Mouse (Mus musculus): ENCODE results near the gene Krtap5-4. TPM values are rescaled to one million over a fixed set of nuclear protein-coding genes. Genes with fewer than 3 reads are reported as not detected.
"Not testable (repeated sequence)": the region's sequence is repeated elsewhere in the genome, so short reads cannot be mapped to it uniquely, and the experiment has no call there.

The Krtap5-4 gene
- polyA plus RNA-seq, 1 experiment from 2014 or later = not detected

DNA sequence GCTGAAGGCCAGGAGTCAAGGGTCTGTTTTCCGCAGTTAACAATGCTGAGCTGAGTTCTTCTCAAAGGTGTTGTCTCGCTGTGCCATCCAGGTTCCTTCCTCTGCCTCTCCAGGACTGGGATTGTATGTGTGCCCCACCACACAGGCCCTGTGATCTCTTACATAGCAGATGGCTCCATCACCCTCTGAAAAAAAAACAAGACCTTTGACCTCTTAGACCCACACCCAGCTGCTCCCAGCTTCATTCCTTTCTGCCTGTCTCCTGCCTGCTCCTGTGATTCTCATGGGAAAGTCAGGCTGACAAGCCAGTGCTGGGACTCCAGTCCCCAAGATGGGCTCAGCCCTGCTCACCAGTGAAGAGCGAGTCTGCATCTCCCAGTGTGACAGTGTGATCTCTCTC, 25.2 kb downstream of the Krtap5-4 start:
- no peak overlapping the region for H3K27ac ChIP-seq (ENCODE audit: low read depth, low read length)
- no peaks in the 10 kb centered on the region for H3K36me3 ChIP-seq (ENCODE audit: control insufficient read depth, insufficient read depth, low read length)
- no peak overlapping the region for H3K4me3 ChIP-seq (ENCODE audit: low read depth, low read length)
- no peak overlapping the region for H3K4me2 ChIP-seq (replicated peaks; ENCODE audit: low read depth, low read length)
- no peaks in the 10 kb centered on the region for H3K4me1 ChIP-seq (replicated peaks; ENCODE audit: control insufficient read depth, insufficient read depth, low read length)
- ATAC-seq (ENCODE audit: low FRiP score) (no peak), DNase-seq (ENCODE audit: low spot score) (peak; percentile 34)
- no peak overlapping the region for H3K9ac ChIP-seq (ENCODE audit: low read depth, low read length)
- no peaks in the 10 kb centered on the region for H3K9me3 ChIP-seq (ENCODE audit: control insufficient read depth, low read length)
- no peaks in the 10 kb centered on the region for H3K27me3 ChIP-seq (ENCODE audit: control insufficient read depth, insufficient read depth, low read length)
- 52% methylated on average over 3 of the region's 3 CpGs for WGBS

DNA sequence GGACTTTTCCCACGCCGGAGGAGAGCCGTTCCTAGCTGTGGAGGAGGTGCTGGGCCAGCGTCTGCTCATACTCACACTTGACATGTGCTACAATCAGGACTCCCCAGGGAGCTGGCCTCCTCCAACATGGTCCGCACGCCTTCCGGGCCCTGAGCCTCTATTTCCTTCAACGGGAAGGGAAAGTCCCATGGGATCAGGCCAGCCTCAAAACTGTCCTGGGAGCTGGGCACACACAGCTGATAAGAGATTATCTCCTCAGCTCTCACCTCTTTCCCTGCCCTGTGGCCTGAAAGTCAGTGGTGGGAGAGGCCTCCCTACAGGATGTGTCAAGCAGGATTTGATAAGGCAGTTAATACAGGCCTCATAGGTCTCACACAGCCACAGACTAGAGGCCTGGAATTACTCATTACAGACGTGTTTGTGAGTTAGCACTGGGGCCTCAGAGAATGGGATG, 26.9 kb downstream of the Krtap5-4 start:
- no peak for ATAC-seq (ENCODE audit: low FRiP score)
- Histone ChIP-seq H3K36me3 (ENCODE audit: control insufficient read depth, insufficient read depth, low read length) (no peaks in the 10 kb centered on the region), H3K27me3 (ENCODE audit: control insufficient read depth, insufficient read depth, low read length) (no peaks in the 10 kb centered on the region), H3K4me2 (replicated peaks; ENCODE audit: low read depth, low read length) (no peak overlapping the region), H3K4me3 (ENCODE audit: low read depth, low read length) (no peak overlapping the region), H3K9ac (ENCODE audit: low read depth, low read length) (no peak overlapping the region), H3K9me3 (ENCODE audit: control insufficient read depth, low read length) (no peaks in the 10 kb centered on the region), H3K27ac (ENCODE audit: low read depth, low read length) (no peak overlapping the region), H3K4me1 (replicated peaks; ENCODE audit: control insufficient read depth, insufficient read depth, low read length) (no peaks in the 10 kb centered on the region)
- no peak for DNase-seq (ENCODE audit: low spot score)
- WGBS = 61% methylated on average over 9 of the region's 9 CpGs

DNA sequence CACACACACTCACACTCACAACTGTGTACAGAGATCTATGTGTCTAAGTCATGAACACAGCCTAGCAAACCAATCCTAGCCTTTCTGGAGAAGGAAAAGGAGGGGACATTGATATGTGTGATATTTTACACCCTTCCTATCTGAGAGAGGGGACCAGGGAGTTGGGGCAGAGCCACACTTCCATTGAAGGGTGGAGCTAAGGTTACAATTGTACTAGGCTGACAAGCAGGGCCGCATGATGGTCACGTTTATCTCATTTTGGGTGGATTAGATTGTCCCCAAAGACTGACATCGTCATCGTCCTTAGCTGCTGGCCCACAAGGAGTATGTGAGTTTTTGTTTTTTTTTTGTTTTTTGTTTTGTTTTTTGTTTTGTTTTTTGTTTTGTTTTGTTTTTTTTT, 27.9 kb downstream of the Krtap5-4 start:
- 80% methylated on average over 4 of the region's 4 CpGs for WGBS
- no peak for ATAC-seq (ENCODE audit: low FRiP score)
- Histone ChIP-seq H3K27me3 (ENCODE audit: control insufficient read depth, insufficient read depth, low read length) (no peaks in the 10 kb centered on the region), H3K27ac (ENCODE audit: low read depth, low read length) (no peak overlapping the region), H3K4me2 (replicated peaks; ENCODE audit: low read depth, low read length) (no peak overlapping the region), H3K9ac (ENCODE audit: low read depth, low read length) (no peak overlapping the region), H3K4me1 (replicated peaks; ENCODE audit: control insufficient read depth, insufficient read depth, low read length) (no peaks in the 10 kb centered on the region), H3K4me3 (ENCODE audit: low read depth, low read length) (no peak overlapping the region), H3K36me3 (ENCODE audit: control insufficient read depth, insufficient read depth, low read length) (no peaks in the 10 kb centered on the region), H3K9me3 (ENCODE audit: control insufficient read depth, low read length) (no peaks in the 10 kb centered on the region)
- no peak for DNase-seq (ENCODE audit: low spot score)

DNA sequence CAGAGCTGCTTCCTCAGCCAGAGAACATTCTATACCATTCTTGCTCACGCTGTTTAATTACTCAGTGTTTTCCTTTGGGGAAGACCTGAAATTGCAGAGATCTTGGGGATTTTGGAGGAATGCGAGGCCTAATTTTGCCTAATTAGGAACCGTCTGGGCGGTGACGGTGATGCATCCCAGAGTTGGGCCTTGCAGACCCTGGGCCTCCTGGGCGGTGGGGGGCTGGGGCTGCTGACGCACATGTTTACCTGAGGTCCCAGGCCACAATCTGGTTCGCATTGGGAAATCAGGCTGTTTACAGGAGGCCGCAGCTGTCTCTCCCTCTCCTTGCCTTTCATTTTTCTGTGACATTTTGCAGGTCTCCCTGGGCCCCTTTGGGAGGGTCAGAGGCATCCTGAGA, 29.4 kb downstream of the Krtap5-4 start:
- not testable (repeated sequence) for DNase-seq (ENCODE audit: low spot score); ATAC-seq (ENCODE audit: low FRiP score); H3K4me3 ChIP-seq (ENCODE audit: low read depth, low read length); H3K27ac ChIP-seq (ENCODE audit: low read depth, low read length); H3K9me3 ChIP-seq (ENCODE audit: control insufficient read depth, low read length); H3K36me3 ChIP-seq (ENCODE audit: control insufficient read depth, insufficient read depth, low read length); H3K27me3 ChIP-seq (ENCODE audit: control insufficient read depth, insufficient read depth, low read length); H3K4me1 ChIP-seq (replicated peaks; ENCODE audit: control insufficient read depth, insufficient read depth, low read length); H3K9ac ChIP-seq (ENCODE audit: low read depth, low read length); H3K4me2 ChIP-seq (replicated peaks; ENCODE audit: low read depth, low read length)
- 79% methylated on average over 2 of the region's 9 CpGs for WGBS

DNA sequence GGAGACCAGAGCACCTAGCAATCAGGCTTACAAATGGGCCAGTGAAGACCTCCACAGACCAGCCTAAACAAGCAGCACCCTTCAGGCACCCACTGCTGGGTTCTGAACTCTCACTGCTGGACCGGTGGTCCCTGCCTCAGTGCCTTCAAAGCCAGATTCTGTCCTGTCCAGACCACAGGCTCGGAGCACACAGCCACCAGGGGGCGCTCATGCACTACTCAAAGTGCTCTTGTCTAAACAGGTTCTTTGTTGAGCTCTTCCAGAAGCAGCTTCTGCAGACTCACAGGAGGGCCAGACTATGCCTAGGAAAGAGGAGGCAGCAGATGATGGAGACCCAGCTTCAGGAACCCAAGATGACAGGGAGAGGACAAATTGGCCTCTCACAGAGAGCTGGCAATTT, 30.9 kb downstream of the Krtap5-4 start:
- no peak overlapping the region for H3K27ac ChIP-seq (ENCODE audit: low read depth, low read length)
- ATAC-seq (ENCODE audit: low FRiP score) (peak; percentile 75), DNase-seq (ENCODE audit: low spot score) (peak; percentile 98)
- no peaks in the 10 kb centered on the region for H3K9me3 ChIP-seq (ENCODE audit: control insufficient read depth, low read length)
- 3% methylated on average over 3 of the region's 3 CpGs for WGBS
- no peaks in the 10 kb centered on the region for H3K4me1 ChIP-seq (replicated peaks; ENCODE audit: control insufficient read depth, insufficient read depth, low read length)
- H3K4me2 ChIP-seq (replicated peaks; ENCODE audit: low read depth, low read length) = no peak overlapping the region
- H3K27me3 ChIP-seq (ENCODE audit: control insufficient read depth, insufficient read depth, low read length) = no peaks in the 10 kb centered on the region
- H3K9ac ChIP-seq (ENCODE audit: low read depth, low read length) = no peak overlapping the region
- H3K36me3 ChIP-seq (ENCODE audit: control insufficient read depth, insufficient read depth, low read length) = no peaks in the 10 kb centered on the region
- H3K4me3 ChIP-seq (ENCODE audit: low read depth, low read length) = no peak overlapping the region

DNA sequence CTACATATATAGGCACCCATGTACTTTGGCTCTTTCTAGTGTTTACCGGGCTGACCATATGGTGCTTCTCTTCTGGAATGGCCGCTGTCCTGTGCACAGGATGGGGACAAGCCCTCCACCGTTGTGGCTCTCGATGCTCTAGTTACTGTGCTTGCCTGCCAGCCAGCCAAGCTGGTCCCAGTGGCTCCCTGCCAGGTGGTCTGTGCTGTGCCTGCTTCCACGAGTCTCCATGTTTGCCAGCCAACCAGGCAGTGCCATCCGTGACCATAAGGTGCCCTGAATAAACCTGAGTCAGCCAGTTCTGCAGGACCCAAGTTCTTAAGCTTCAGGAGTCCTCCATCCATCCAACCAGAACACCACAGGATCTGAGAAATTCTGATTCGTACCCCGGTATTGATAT, 31.8 kb downstream of the Krtap5-4 start:
- no peaks in the 10 kb centered on the region for H3K27me3 ChIP-seq (ENCODE audit: control insufficient read depth, insufficient read depth, low read length)
- no peak for DNase-seq (ENCODE audit: low spot score)
- no peak overlapping the region for H3K4me3 ChIP-seq (ENCODE audit: low read depth, low read length)
- no peaks in the 10 kb centered on the region for H3K36me3 ChIP-seq (ENCODE audit: control insufficient read depth, insufficient read depth, low read length)
- H3K4me1 ChIP-seq (replicated peaks; ENCODE audit: control insufficient read depth, insufficient read depth, low read length) = no peaks in the 10 kb centered on the region
- no peak for ATAC-seq (ENCODE audit: low FRiP score)
- no peaks in the 10 kb centered on the region for H3K9me3 ChIP-seq (ENCODE audit: control insufficient read depth, low read length)
- no peak overlapping the region for H3K4me2 ChIP-seq (replicated peaks; ENCODE audit: low read depth, low read length)
- no peak overlapping the region for H3K9ac ChIP-seq (ENCODE audit: low read depth, low read length)
- H3K27ac ChIP-seq (ENCODE audit: low read depth, low read length) = no peak overlapping the region
- 82% methylated on average over 8 of the region's 8 CpGs for WGBS

DNA sequence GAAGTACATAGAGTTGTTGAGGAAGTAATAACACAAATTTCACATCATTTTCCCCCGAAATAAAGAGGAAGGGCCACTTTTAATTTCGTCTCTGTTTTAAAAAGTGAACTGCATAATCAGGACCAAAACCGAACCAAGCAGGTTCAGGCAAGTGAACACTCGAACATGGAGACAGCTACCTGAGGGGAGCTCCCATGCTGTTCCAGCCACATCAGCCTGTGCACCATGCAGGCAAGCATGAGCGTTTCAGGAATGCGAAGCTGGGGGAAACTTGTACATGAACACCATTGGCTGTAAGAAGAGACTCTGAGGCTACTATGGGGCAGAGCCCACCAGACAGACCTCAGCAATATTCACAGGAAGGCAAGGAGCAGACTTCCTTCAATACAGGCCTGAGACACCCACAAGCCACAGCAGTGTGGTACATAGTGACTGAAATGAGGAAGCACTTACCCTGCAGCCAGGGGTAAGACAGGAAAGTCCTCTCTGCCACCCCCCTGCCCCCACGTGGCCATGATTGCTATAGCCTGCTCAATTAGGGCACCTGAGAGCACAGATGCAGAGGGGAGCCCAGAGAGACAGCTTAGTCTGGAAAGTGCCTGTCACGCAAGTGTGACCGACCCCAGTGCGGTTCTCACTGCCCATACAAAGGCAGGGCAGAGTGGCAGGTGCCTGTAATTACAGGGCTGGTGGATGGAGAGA, 37.1 kb downstream of the Krtap5-4 start:
- H3K36me3 ChIP-seq (ENCODE audit: control insufficient read depth, insufficient read depth, low read length) = no peaks in the 10 kb centered on the region
- no peak for DNase-seq (ENCODE audit: low spot score)

DNA sequence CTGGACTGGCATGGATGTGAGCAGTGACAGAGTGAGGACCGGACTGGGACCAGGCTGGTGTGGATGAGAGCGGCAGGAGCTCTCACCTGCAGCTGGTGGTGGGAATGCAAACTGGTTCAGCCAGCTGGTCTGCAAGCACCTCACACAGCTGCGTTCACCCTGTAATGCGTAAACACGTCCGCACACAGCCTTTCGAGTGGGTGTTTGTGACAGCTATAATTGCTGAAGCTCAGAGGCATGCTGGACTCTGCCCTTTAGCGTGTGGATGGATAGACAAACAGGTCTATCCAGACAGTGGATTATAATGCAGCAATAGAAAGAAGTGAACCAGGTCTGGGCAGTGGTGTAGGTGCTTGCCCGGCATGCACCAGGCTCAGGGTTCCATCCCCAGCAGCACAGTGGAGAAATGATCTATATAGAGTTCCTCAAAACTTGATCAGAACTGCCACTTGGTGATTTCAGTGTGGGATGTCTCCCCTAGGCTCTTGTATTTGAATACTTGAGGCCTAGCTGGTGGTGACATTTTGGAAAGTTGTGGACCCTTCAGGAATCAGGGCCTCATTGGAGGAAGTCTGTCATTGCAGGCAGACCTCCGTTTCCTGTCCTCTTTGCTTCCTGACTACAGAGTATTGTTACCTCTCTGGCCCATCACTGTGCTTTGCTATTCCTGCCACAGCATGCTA, 38.4 kb downstream of the Krtap5-4 start:
- ATAC-seq (ENCODE audit: low FRiP score) (no peak), DNase-seq (ENCODE audit: low spot score) (no peak)
- Histone ChIP-seq H3K4me3 (ENCODE audit: low read depth, low read length) (no peak overlapping the region), H3K36me3 (ENCODE audit: control insufficient read depth, insufficient read depth, low read length) (no peaks in the 10 kb centered on the region), H3K4me2 (replicated peaks; ENCODE audit: low read depth, low read length) (no peak overlapping the region), H3K27ac (ENCODE audit: low read depth, low read length) (no peak overlapping the region), H3K4me1 (replicated peaks; ENCODE audit: control insufficient read depth, insufficient read depth, low read length) (no peaks in the 10 kb centered on the region), H3K27me3 (ENCODE audit: control insufficient read depth, insufficient read depth, low read length) (no peaks in the 10 kb centered on the region), H3K9me3 (ENCODE audit: control insufficient read depth, low read length) (no peaks in the 10 kb centered on the region), H3K9ac (ENCODE audit: low read depth, low read length) (no peak overlapping the region)
- WGBS = 82% methylated on average over 10 of the region's 10 CpGs

More for the DNA sequence above, 37.1 kb downstream of the Krtap5-4 start:
- H3K4me2 ChIP-seq (replicated peaks; ENCODE audit: low read depth, low read length) = no peak overlapping the region
- WGBS = 59% methylated on average over 10 of the region's 10 CpGs
- H3K27me3 ChIP-seq (ENCODE audit: control insufficient read depth, insufficient read depth, low read length) = no peaks in the 10 kb centered on the region
- H3K4me1 ChIP-seq (replicated peaks; ENCODE audit: control insufficient read depth, insufficient read depth, low read length) = no peaks in the 10 kb centered on the region
- H3K4me3 ChIP-seq (ENCODE audit: low read depth, low read length) = no peak overlapping the region
- no peak overlapping the region for H3K9ac ChIP-seq (ENCODE audit: low read depth, low read length)
- no peak for ATAC-seq (ENCODE audit: low FRiP score)
- H3K9me3 ChIP-seq (ENCODE audit: control insufficient read depth, low read length) = no peaks in the 10 kb centered on the region
- no peak overlapping the region for H3K27ac ChIP-seq (ENCODE audit: low read depth, low read length)

DNA sequence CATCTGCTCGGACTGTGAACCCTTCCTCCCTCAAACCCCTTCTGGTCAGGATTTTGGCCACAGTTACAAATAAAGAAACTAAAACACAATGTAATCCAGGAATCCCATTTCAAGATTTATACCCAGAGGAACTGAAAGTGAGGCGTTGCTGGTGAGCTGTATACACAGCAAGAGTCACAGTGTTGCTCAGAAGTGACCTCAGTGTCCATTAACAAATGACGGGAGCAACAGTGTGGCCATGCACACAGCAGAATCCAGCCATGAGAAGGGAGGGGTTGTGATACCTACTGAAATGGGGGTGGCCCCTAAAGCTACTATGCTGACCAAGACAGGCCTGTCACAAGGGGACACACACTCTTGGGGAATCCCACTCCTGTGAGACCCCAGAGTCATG, 38.9 kb downstream of the Krtap5-4 start:
- no peaks in the 10 kb centered on the region for H3K36me3 ChIP-seq (ENCODE audit: control insufficient read depth, insufficient read depth, low read length)
- no peak overlapping the region for H3K9ac ChIP-seq (ENCODE audit: low read depth, low read length)
- no peak overlapping the region for H3K4me2 ChIP-seq (replicated peaks; ENCODE audit: low read depth, low read length)
- H3K4me1 ChIP-seq (replicated peaks; ENCODE audit: control insufficient read depth, insufficient read depth, low read length) = no peaks in the 10 kb centered on the region
- DNase-seq (ENCODE audit: low spot score) = no peak
- no peak for ATAC-seq (ENCODE audit: low FRiP score)
- H3K9me3 ChIP-seq (ENCODE audit: control insufficient read depth, low read length) = no peaks in the 10 kb centered on the region
- H3K4me3 ChIP-seq (ENCODE audit: low read depth, low read length) = no peak overlapping the region
- no peak overlapping the region for H3K27ac ChIP-seq (ENCODE audit: low read depth, low read length)
- 76% methylated on average over 3 of the region's 3 CpGs for WGBS
- H3K27me3 ChIP-seq (ENCODE audit: control insufficient read depth, insufficient read depth, low read length) = no peaks in the 10 kb centered on the region
